Mouse (Mus musculus) stomach, embryonic 16.5 days (tissue): ENCODE data around the gene Phf21a. TPM values are rescaled to one million over a fixed set of nuclear protein-coding genes. Genes with fewer than 3 reads are reported as not detected.

Experiments
- ATAC-seq: fragments of 200-750 bp; cut with Nextera tagmentation; 2 replicates; pipeline ENCODE4 v1.8.0; 2017; ENCODE audit warnings: moderate number of reproducible peaks, moderate TSS enrichment; ENCODE audit not compliant: insufficient read depth, low FRiP score
- H3K27ac ChIP-seq: fragments of 300-500 bp; sonication (generic); 2 replicates; pipeline ENCODE4 v1.5.1; 2014; ENCODE audit warnings: low read length
- H3K27me3 ChIP-seq: fragments of 300-500 bp; sonication (generic); 2 replicates; pipeline ENCODE4 v1.6.1; 2014; ENCODE audit warnings: low read length, control low read depth, mixed read lengths; ENCODE audit not compliant: control insufficient read depth, insufficient read depth
- H3K36me3 ChIP-seq: fragments of 300-500 bp; sonication (generic); 2 replicates; pipeline ENCODE4 v1.6.1; 2014; ENCODE audit warnings: low read length; ENCODE audit not compliant: control insufficient read depth, insufficient read depth
- H3K4me1 ChIP-seq: fragments of 300-500 bp; sonication (generic); 2 replicates; pipeline ENCODE4 v1.6.1; 2014; ENCODE audit warnings: low read length, control low read depth, mixed read lengths; ENCODE audit not compliant: control insufficient read depth, insufficient read depth
- H3K4me2 ChIP-seq: fragments of 300-500 bp; sonication (generic); 2 replicates; pipeline ENCODE4 v1.6.1; 2014; ENCODE audit warnings: low read depth, low read length, mixed read lengths
- H3K4me3 ChIP-seq: fragments of 300-500 bp; sonication (generic); replicated peaks from 2 replicates; pipeline ENCODE4 v1.5.1; 2014; ENCODE audit warnings: mild to moderate bottlenecking, low read length
- H3K9ac ChIP-seq: fragments of 300-500 bp; sonication (generic); 2 replicates; pipeline ENCODE4 v1.6.1; 2014; ENCODE audit warnings: low read length
- H3K9me3 ChIP-seq: fragments of 300-500 bp; sonication (generic); replicated peaks from 2 replicates; pipeline ENCODE4 v1.6.1; 2016; ENCODE audit warnings: low read length, control low read depth; ENCODE audit not compliant: control insufficient read depth
- WGBS: fragments of 180-500 bp; shearing (Covaris S2); extraction: QIAGEN DNeasy Blood & Tissue Kit; methylation state at CpG from one replicate; pipeline ENCODE4 v1.1.7; 2014; 5-methylcytosine and 5-hydroxymethylcytosine counted together
- polyA plus RNA-seq: library from polyadenylated mRNA; unstranded; fragments of >200 nt; fragmentation: Nextera tagmentation; extraction: Ambion mirVana; gene quantifications from 2 replicates; pipeline ENCODE4 v1.2.1, GENCODE M21; 2015

Gene Phf21a
- polyA plus RNA-seq, 1 experiment from 2014 or later, result 23.8 TPM

DNA sequence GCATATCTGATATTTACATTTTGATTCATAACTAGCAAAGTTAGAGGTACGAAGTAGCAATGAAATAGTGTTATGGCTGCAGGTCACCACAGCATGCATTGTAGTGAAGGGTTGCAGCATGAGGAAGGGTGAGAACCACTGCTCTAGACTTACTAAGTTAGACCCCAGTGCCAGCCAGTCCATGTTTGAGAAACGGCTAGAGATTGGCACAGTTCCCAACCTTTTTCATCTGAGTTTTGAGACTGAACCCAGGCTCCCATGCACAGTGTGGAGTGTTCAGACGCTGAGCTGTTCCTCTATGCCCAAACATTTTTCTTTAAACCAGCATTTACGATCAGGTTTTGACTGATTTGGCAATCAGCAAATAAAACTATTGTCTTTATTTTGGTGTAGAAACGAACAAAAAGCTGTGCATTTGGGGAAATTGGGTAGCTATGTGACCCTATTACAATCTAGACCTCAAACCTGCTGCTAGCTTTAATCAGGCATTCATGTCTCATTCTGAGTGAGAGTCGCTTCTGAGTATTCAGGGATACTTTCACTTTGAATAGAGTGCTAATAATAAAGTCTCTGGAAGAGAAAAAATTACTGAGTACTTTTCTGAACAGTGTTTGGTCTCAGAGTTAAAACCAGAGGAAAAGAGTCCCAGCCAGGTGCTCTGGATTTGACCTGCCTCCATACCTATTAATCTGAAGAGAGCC, 180.3 kb downstream of the Phf21a start:
- 66% methylated on average over 6 of the region's 6 CpGs for WGBS
- no peaks in the 10 kb centered on the region for H3K36me3 ChIP-seq

DNA sequence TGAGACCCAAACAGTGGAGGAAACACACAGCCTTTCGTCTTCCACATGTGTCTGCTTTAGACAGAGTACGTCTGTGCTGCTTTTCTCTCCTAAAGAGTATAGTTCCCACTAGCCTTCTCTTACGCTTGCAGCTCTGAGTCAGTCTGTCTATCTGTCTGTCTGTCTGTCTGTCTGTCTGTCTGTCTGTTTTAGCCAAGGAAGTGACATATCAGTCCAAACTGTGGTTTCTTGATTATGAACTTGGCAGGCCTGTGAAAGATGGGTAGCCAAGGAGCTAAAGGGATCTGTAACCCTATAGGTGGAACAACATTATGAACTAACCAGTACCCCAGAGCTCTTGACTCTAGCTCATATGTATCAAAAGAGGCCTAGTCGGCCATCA, 180.9 kb downstream of the Phf21a start:
- no peak overlapping the region for H3K9ac ChIP-seq
- H3K9me3 ChIP-seq, result no peaks in the 10 kb centered on the region
- no peak overlapping the region for H3K27ac ChIP-seq
- no peak overlapping the region for H3K4me3 ChIP-seq
- peaks cover 6% of the 10 kb centered on the region; the same call in 1 of the 2 replicates for H3K4me1 ChIP-seq
- ATAC-seq, result no peak
- WGBS, result 76% methylated on average over 4 of the region's 4 CpGs
- no peak overlapping the region for H3K4me2 ChIP-seq
- no peaks in the 10 kb centered on the region for H3K36me3 ChIP-seq
- no peaks in the 10 kb centered on the region for H3K27me3 ChIP-seq

More for the DNA sequence above, 180.3 kb downstream of the Phf21a start:
- Histone ChIP-seq H3K27me3 (no peaks in the 10 kb centered on the region), H3K4me3 (no peak overlapping the region), H3K4me2 (no peak overlapping the region; the same call in 1 of the 2 replicates), H3K4me1 (peaks cover 6% of the 10 kb centered on the region; the same call in 1 of the 2 replicates), H3K27ac (peak overlapping the region; percentile 24; the same call in 1 of the 2 replicates), H3K9me3 (no peaks in the 10 kb centered on the region), H3K9ac (no peak overlapping the region)
- no peak for ATAC-seq

DNA sequence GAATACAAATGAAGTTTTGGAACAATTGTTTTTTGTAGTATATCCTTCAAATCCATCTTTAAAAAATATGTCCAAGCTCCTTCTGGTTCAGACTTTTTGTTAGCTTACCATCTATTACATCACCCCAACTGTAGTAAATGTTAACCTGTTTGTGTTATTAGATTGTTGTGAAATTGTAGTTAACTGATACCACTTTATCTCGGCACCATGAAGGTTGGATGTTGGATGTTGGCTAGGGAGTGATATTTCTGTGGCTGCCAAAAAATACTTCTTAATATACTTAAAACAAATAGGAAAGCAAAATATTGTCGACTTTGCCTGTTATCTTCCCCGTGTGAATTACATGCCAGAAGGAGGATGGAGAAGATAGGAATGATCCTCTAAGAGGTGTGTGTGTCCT, 184.9 kb downstream of the Phf21a start:
- H3K4me3 ChIP-seq, result no peak overlapping the region
- 72% methylated on average over 3 of the region's 3 CpGs for WGBS
- H3K27me3 ChIP-seq, result no peaks in the 10 kb centered on the region
- H3K27ac ChIP-seq, result no peak overlapping the region
- H3K9me3 ChIP-seq, result no peaks in the 10 kb centered on the region
- no peak overlapping the region for H3K9ac ChIP-seq
- 0 out of 2 replicates have a peak, but pooled peaks cover 3% of the 10 kb centered on the region for H3K4me1 ChIP-seq
- H3K4me2 ChIP-seq, result no peak overlapping the region
- no peak for ATAC-seq
- H3K36me3 ChIP-seq, result no peaks in the 10 kb centered on the region

DNA sequence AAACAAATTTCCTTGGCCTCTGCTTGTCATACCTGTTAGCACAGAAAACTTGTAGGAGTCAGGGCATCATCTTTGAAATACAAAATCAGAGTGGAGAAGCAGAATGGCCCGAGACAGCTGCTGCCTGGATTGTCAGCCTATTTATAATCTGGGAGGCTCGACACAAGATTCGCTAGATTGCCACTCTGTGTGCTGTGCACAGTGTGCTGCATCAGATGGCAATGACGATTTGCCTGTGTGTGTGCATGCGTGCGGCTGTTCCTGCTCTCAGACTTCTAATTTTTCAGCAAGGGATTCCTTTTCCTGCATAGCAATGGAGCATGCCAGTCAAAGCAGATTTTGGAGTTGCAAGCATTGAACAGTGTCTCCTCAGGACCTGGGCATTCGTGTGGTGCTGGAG, 185.7 kb downstream of the Phf21a start:
- 88% methylated on average over 7 of the region's 7 CpGs for WGBS
- no peak for ATAC-seq

DNA sequence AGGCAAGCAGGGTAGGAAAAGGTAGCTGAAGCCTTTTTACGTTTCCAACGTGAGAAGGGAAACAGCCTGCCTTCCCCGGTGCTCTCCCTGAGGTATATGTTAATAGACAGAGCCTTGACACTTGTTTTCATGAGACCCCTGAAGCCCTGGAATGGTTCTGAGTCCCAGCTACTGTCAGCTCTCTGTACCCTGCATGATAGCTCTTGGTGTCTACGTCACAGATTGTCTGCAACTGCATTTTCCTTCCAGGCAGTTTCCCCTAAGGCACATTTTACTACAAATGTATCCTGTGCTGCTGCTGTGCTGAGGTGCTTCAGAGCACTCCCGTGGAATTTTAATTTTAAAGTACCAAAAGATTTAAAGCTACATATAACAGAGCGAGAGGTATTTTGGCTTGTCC, 186.5 kb downstream of the Phf21a start:
- ATAC-seq, result no peak
- no peaks in the 10 kb centered on the region for H3K36me3 ChIP-seq
- H3K4me2 ChIP-seq, result no peak overlapping the region
- H3K27ac ChIP-seq, result no peak overlapping the region
- WGBS, result 85% methylated on average over 6 of the region's 6 CpGs
- no peaks in the 10 kb centered on the region for H3K4me1 ChIP-seq
- H3K9me3 ChIP-seq, result no peaks in the 10 kb centered on the region
- no peak overlapping the region for H3K9ac ChIP-seq
- H3K4me3 ChIP-seq, result no peak overlapping the region
- no peaks in the 10 kb centered on the region for H3K27me3 ChIP-seq

More for the DNA sequence above, 185.7 kb downstream of the Phf21a start:
- no peak overlapping the region for H3K4me3 ChIP-seq
- H3K27me3 ChIP-seq, result no peaks in the 10 kb centered on the region
- no peaks in the 10 kb centered on the region for H3K36me3 ChIP-seq
- H3K9me3 ChIP-seq, result no peaks in the 10 kb centered on the region
- H3K9ac ChIP-seq, result no peak overlapping the region
- no peaks in the 10 kb centered on the region for H3K4me1 ChIP-seq
- no peak overlapping the region for H3K27ac ChIP-seq
- no peak overlapping the region for H3K4me2 ChIP-seq

DNA sequence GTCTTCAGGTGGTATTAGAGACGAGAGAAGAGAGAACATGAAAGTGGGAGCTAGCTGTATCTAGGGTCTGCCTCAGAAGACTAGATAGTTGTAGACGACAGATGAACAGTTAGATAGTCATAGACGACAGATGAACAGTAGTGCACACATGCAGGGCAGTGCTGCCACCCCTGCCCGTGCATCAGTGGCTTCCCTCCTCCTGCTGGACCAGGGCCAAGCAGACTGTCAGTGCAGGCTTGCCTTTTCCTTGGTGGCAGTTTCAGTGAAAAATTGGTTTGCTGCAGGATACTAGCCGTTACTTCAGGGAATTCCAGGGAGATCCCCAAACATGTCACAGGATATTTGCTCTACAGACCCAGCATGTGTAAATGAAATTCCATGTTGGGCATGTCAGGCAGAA, 192.7 kb downstream of the Phf21a start:
- H3K9ac ChIP-seq, result no peak overlapping the region
- no peak for ATAC-seq
- no peaks in the 10 kb centered on the region for H3K36me3 ChIP-seq
- no peaks in the 10 kb centered on the region for H3K9me3 ChIP-seq
- H3K4me3 ChIP-seq, result no peak overlapping the region
- 53% methylated on average over 5 of the region's 5 CpGs for WGBS
- no peak overlapping the region for H3K4me2 ChIP-seq
- no peaks in the 10 kb centered on the region for H3K4me1 ChIP-seq
- H3K27ac ChIP-seq, result no peak overlapping the region
- no peaks in the 10 kb centered on the region for H3K27me3 ChIP-seq

DNA sequence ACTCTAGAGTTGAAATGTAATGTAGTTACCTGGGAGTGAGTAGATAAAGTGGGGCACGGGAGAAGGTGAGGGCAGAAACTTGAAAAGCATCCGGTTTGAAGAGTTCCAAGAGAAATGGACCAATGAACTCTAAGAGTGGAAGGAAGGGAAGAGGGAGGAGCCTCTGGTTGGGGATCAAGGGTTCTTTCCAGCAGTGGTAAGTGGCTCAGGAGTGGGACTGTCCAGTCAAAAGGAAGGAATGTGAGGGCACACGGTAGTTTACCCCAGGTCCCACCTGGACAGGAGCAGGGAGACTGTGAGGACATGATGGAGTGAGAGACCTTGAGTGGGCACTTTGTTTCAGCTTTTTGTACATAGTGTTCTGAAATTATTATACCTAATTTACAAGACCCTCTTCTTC, 196.4 kb downstream of the Phf21a start:
- H3K9me3 ChIP-seq, result no peaks in the 10 kb centered on the region
- no peak overlapping the region for H3K9ac ChIP-seq
- 75% methylated on average over 3 of the region's 3 CpGs for whole genome bisulfite sequencing
- H3K27ac ChIP-seq, result no peak overlapping the region
- no peak overlapping the region for H3K4me3 ChIP-seq
- no peak for ATAC-seq
- no peaks in the 10 kb centered on the region for H3K36me3 ChIP-seq
- H3K27me3 ChIP-seq, result no peaks in the 10 kb centered on the region
- no peaks in the 10 kb centered on the region for H3K4me1 ChIP-seq
- H3K4me2 ChIP-seq, result no peak overlapping the region

DNA sequence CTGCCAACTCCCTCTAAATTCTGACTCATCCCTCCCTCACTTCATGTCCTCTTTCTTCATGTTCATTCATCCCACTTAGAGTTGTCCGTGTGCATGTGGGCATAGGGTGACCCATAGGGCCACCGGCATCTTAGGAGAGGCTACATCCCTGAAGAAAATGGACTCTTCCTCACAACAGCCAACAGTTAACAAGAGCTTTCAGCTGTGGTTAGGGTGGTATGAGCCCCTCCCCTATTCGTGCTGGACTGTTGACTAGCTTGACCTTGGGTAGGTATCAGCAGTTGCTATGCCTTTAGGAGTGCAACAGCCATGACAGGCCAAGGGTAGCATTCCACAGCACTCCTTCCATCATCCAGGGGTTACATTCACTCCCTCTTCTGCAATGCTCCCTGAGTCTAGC, 198.6 kb downstream of the Phf21a start:
- Histone ChIP-seq H3K4me1 (no peaks in the 10 kb centered on the region), H3K4me2 (no peak overlapping the region), H3K36me3 (no peaks in the 10 kb centered on the region), H3K4me3 (no peak overlapping the region), H3K9me3 (no peaks in the 10 kb centered on the region), H3K27me3 (no peaks in the 10 kb centered on the region), H3K27ac (no peak overlapping the region), H3K9ac (no peak overlapping the region)
- 94% methylated on average over 3 of the region's 3 CpGs for WGBS
- no peak for ATAC-seq

DNA sequence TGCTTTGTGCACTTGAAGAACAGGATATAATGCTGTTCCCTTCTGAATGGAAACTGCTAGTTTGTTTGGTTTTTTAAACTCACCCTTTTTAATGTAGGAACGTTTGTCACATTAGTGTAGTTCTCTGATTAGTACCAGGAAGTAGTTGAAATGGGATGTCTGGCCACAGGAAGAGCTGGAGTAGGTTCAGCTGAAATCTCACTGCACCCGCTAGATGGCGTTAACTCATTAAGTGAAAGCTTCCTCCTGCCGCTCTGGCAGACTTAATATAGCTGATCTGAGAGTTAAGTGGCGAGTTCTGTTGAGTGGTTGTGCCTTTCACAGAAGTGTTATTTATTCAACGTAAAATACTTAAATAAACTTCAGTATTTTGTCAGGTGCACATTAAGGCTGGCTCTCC, 203.5 kb downstream of the Phf21a start:
- H3K4me3 ChIP-seq, result no peak overlapping the region
- H3K4me2 ChIP-seq, result no peak overlapping the region
- 0 out of 2 replicates have a peak, but pooled peaks cover 2% of the 10 kb centered on the region for H3K4me1 ChIP-seq
- H3K9me3 ChIP-seq, result no peaks in the 10 kb centered on the region
- H3K27me3 ChIP-seq, result no peaks in the 10 kb centered on the region
- no peak overlapping the region for H3K9ac ChIP-seq
- no peak overlapping the region for H3K27ac ChIP-seq
- no peak for ATAC-seq
- H3K36me3 ChIP-seq, result no peaks in the 10 kb centered on the region
- 4% methylated on average over 6 of the region's 6 CpGs for WGBS
